Mouse (Mus musculus) cerebellum, postnatal 4 days (tissue): ENCODE measurements around the gene Fam83e.

ENCODE experiments used
- DNase-seq, 2 experiments: peaks; one replicate each; pipeline ENCODE4 v3.0.0; 2022; ENCODE audit warnings: low spot score in 2 of 2, mixed read lengths in 1 of 2

Fam83e gene

GRCm38 (mm10) chr7:45701607-45702006 lies 19.4 kb upstream of the Fam83e start:
- no peak for DNase-seq

GRCm38 (mm10) chr7:45702316-45702715 lies 18.7 kb upstream of the Fam83e start:
- DNase-seq = no peak

GRCm38 (mm10) chr7:45702809-45703520 lies 18.0 kb upstream of the Fam83e start:
- DNase-seq = no peak

GRCm38 (mm10) chr7:45703521-45704033 lies 17.4 kb upstream of the Fam83e start:
- DNase-seq = no peak

GRCm38 (mm10) chr7:45704046-45704559 lies 16.9 kb upstream of the Fam83e start:
- peak in 1 of 2 experiments; percentile 68 for DNase-seq

GRCm38 (mm10) chr7:45704730-45705442 lies 16.1 kb upstream of the Fam83e start, which contains the start of gene Dbp:
TSS of gene Dbp (plus strand) at chr7:45705088.
- DNase-seq = peak; percentile 88 to 97

GRCm38 (mm10) chr7:45705443-45705864 lies 15.6 kb upstream of the Fam83e start:
- no peak for DNase-seq

- DNase-seq = peak in 1 of 2 experiments; percentile 50
Measured at GRCm38 (mm10) chr7:45705873-45706281, 15.1 kb upstream of the Fam83e start.

GRCm38 (mm10) chr7:45706721-45707241 lies 14.2 kb upstream of the Fam83e start:
- DNase-seq = peak; percentile 65 to 81

- peak; percentile 78 to 86 for DNase-seq
Measured at GRCm38 (mm10) chr7:45707375-45707967, 13.5 kb upstream of the Fam83e start.

GRCm38 (mm10) chr7:45708221-45708761 lies 12.7 kb upstream of the Fam83e start:
- no peak for DNase-seq

- no peak for DNase-seq
Measured at GRCm38 (mm10) chr7:45709036-45709435, 12.0 kb upstream of the Fam83e start.

GRCm38 (mm10) chr7:45709677-45710355 lies 11.2 kb upstream of the Fam83e start:
- no peak for DNase-seq

GRCm38 (mm10) chr7:45710477-45711191 lies 10.4 kb upstream of the Fam83e start:
- no peak for DNase-seq

- DNase-seq = no peak
Measured at GRCm38 (mm10) chr7:45711316-45712021, 9.5 kb upstream of the Fam83e start.

GRCm38 (mm10) chr7:45712022-45712757 lies 8.8 kb upstream of the Fam83e start:
- no peak for DNase-seq

- no peak for DNase-seq
Measured at GRCm38 (mm10) chr7:45713396-45713795, 7.6 kb upstream of the Fam83e start.

- DNase-seq = no peak
Measured at GRCm38 (mm10) chr7:45713881-45714520, 7.0 kb upstream of the Fam83e start.
